Mouse (Mus musculus) cerebellum, adult 2 months (tissue): ENCODE results near the gene Gemin6.

Experiments used
- CTCF ChIP-seq: fragments of 200-500 bp; IDR thresholded peaks from 2 replicates; pipeline ENCODE4 v1.5.1; 2011; ENCODE audit warnings: low read depth, mild to moderate bottlenecking, control low read depth, low read length, moderate library complexity, borderline replicate concordance; ENCODE audit not compliant: insufficient read depth
- POLR2A ChIP-seq: fragments of 200-500 bp; IDR thresholded peaks from 2 replicates; pipeline ENCODE4 v1.6.1; 2011; ENCODE audit warnings: low read length, control low read depth, borderline replicate concordance; ENCODE audit not compliant: insufficient read depth

- TF ChIP-seq POLR2A (no peak), CTCF (no peak)
These were observed 28.7 kb downstream of the Gemin6 start for GRCm38 (mm10) chr17:80252757-80253525.
